Mouse (Mus musculus) MEL (cell line): ENCODE data around the gene Tspan17. TPM values are rescaled to one million over a fixed set of nuclear protein-coding genes. Genes with fewer than 3 reads are reported as not detected.

ENCODE experiments used
- DNase-seq: peaks from one replicate; pipeline ENCODE4 v3.0.0; 2011; ENCODE audit warnings: low read depth, low spot score
- H3K27ac ChIP-seq: 2 replicates; pipeline ENCODE4 v1.5.1; 2012; ENCODE audit warnings: low read depth, mild to moderate bottlenecking, control low read depth, low read length, moderate library complexity; ENCODE audit not compliant: control insufficient read depth
- H3K27me3 ChIP-seq, 2 experiments: fragments of 150-350 bp in 1 of 2; sonication (generic) in 1 of 2; 2 replicates each; pipeline ENCODE4 v1.6.1; 2012; ENCODE audit warnings: low read length in 2 of 2, mild to moderate bottlenecking in 2 of 2, improper control_type of control experiment in 1 of 2, moderate library complexity in 1 of 2; ENCODE audit not compliant: insufficient read depth in 2 of 2, control insufficient read depth in 1 of 2
- H3K36me3 ChIP-seq, 2 experiments: 2 replicates each; pipeline ENCODE4 v1.6.1; 2012 to 2014; ENCODE audit warnings: low read length in 2 of 2, improper control_type of control experiment in 1 of 2, inconsistent platforms in 1 of 2, mild to moderate bottlenecking in 1 of 2; ENCODE audit not compliant: insufficient read depth in 2 of 2, control insufficient read depth in 1 of 2
- H3K4me1 ChIP-seq, 2 experiments: fragments of 150-350 bp in 1 of 2; sonication (generic) in 1 of 2; 2 replicates each; pipeline ENCODE4 v1.6.1; 2012; ENCODE audit warnings: low read length in 2 of 2, improper control_type of control experiment in 1 of 2, mild to moderate bottlenecking in 1 of 2; ENCODE audit not compliant: insufficient read depth in 2 of 2, control insufficient read depth in 1 of 2
- H3K4me3 ChIP-seq, 2 experiments: fragments of 150-350 bp in 1 of 2; sonication (generic) in 1 of 2; 2 replicates each; pipeline ENCODE4 v1.5.1; 2012; ENCODE audit warnings: low read depth in 2 of 2, low read length in 2 of 2, mild to moderate bottlenecking in 2 of 2, moderate library complexity in 2 of 2, control low read depth in 1 of 2, improper control_type of control experiment in 1 of 2; ENCODE audit not compliant: control insufficient read depth in 1 of 2, insufficient read depth in 1 of 2
- H3K79me2 ChIP-seq: 2 replicates; pipeline ENCODE4 v1.6.1; 2012; ENCODE audit warnings: mild to moderate bottlenecking, low read length, moderate library complexity; ENCODE audit not compliant: control insufficient read depth, poor library complexity, insufficient read depth
- H3K9ac ChIP-seq: 2 replicates; pipeline ENCODE4 v1.6.1; 2012; ENCODE audit warnings: low read depth, mild to moderate bottlenecking, control low read depth, low read length, moderate library complexity; ENCODE audit not compliant: control insufficient read depth, poor library complexity, severe bottlenecking
- H3K9me3 ChIP-seq: fragments of 150-350 bp; sonication (generic); replicated peaks from 2 replicates; pipeline ENCODE4 v1.6.1; 2012; ENCODE audit warnings: mild to moderate bottlenecking, low read length, improper control_type of control experiment, moderate library complexity; ENCODE audit not compliant: insufficient read depth
- CHD1 ChIP-seq: IDR thresholded peaks from 2 replicates; pipeline ENCODE4 v1.6.1; 2012; ENCODE audit warnings: low read depth, mild to moderate bottlenecking, inconsistent platforms, low read length, improper control_type of control experiment
- CHD2 ChIP-seq: IDR thresholded peaks from 2 replicates; pipeline ENCODE4 v1.6.1; 2011; ENCODE audit warnings: low read length, improper control_type of control experiment
- E2F4 ChIP-seq: IDR thresholded peaks from 2 replicates; pipeline ENCODE4 v1.6.1; 2011; ENCODE audit warnings: low read depth, low read length, improper control_type of control experiment, borderline replicate concordance
- ELF1 ChIP-seq: IDR thresholded peaks from 2 replicates; pipeline ENCODE4 v1.6.1; 2014; ENCODE audit warnings: low read depth, mild to moderate bottlenecking, inconsistent platforms, low read length, improper control_type of control experiment, moderate library complexity
- EP300 ChIP-seq, 2 experiments: IDR thresholded peaks; 2 replicates each; pipeline ENCODE4 v1.6.1; 2011; ENCODE audit warnings: improper control_type of control experiment in 2 of 2, low read length in 2 of 2, low read depth in 1 of 2, mild to moderate bottlenecking in 1 of 2
- ETS1 ChIP-seq: IDR thresholded peaks from 2 replicates; pipeline ENCODE4 v1.6.1; 2012; ENCODE audit warnings: low read depth, mild to moderate bottlenecking, inconsistent platforms, low read length, improper control_type of control experiment, moderate library complexity
- GATA1 ChIP-seq: IDR thresholded peaks from 2 replicates; pipeline ENCODE4 v1.6.1; 2011; ENCODE audit warnings: low read depth, low read length, improper control_type of control experiment
- JUND ChIP-seq: IDR thresholded peaks from 2 replicates; pipeline ENCODE4 v1.6.1; 2011; ENCODE audit warnings: low read depth, mild to moderate bottlenecking, improper control_type of control experiment, low read length
- MAZ ChIP-seq: IDR thresholded peaks from 2 replicates; pipeline ENCODE4 v1.6.1; 2012; ENCODE audit warnings: low read depth, mild to moderate bottlenecking, inconsistent platforms, low read length, improper control_type of control experiment
- MEF2A ChIP-seq: IDR thresholded peaks from 2 replicates; pipeline ENCODE4 v1.6.1; 2014; ENCODE audit warnings: low read depth, mild to moderate bottlenecking, inconsistent platforms, low read length, improper control_type of control experiment; ENCODE audit not compliant: poor library complexity, insufficient replicate concordance, severe bottlenecking; ENCODE audit errors: extremely low read depth
- MXI1 ChIP-seq: IDR thresholded peaks from 2 replicates; pipeline ENCODE4 v1.6.1; 2011; ENCODE audit warnings: mild to moderate bottlenecking, low read depth, low read length, improper control_type of control experiment
- MYC ChIP-seq: IDR thresholded peaks from 2 replicates; pipeline ENCODE4 v1.6.1; 2011; ENCODE audit warnings: low read depth, mild to moderate bottlenecking, low read length, improper control_type of control experiment, moderate library complexity
- RAD21 ChIP-seq: IDR thresholded peaks from 2 replicates; pipeline ENCODE4 v1.6.1; 2011; ENCODE audit warnings: mild to moderate bottlenecking, low read depth, low read length, improper control_type of control experiment
- SIN3A ChIP-seq: IDR thresholded peaks from 2 replicates; pipeline ENCODE4 v1.6.1; 2012; ENCODE audit warnings: low read length, improper control_type of control experiment, inconsistent platforms
- TAL1 ChIP-seq: IDR thresholded peaks from 2 replicates; pipeline ENCODE4 v1.6.1; 2012; ENCODE audit warnings: mild to moderate bottlenecking, inconsistent platforms, low read length, moderate library complexity, mixed read lengths
- TBP ChIP-seq: IDR thresholded peaks from 2 replicates; pipeline ENCODE4 v1.8.0; 2011; ENCODE audit warnings: low read depth, low read length, improper control_type of control experiment
- ZKSCAN1 ChIP-seq: IDR thresholded peaks from 2 replicates; pipeline ENCODE4 v1.6.1; 2012; ENCODE audit warnings: low read depth, mild to moderate bottlenecking, inconsistent platforms, low read length, improper control_type of control experiment, moderate library complexity
- ZMIZ1 ChIP-seq: IDR thresholded peaks from 2 replicates; pipeline ENCODE4 v1.6.1; 2012; ENCODE audit warnings: low read depth, mild to moderate bottlenecking, inconsistent platforms, low read length, improper control_type of control experiment, moderate library complexity
- polyA plus RNA-seq, 2 experiments: library from polyadenylated mRNA; stranded (reverse) in 1 of 2; unstranded in 1 of 2; fragments of >175 nt in 1 of 2; fragments of >200 nt in 1 of 2; gene quantifications; 2 replicates each; pipeline versions ENCODE4 v1.2.1 to v1.2.4; 2012; ENCODE audit warnings: low replicate concordance in 2 of 2, low read depth in 1 of 2; ENCODE audit not compliant: insufficient read length in 2 of 2, insufficient read depth in 1 of 2, missing spikeins in 1 of 2
- total RNA-seq: library from RNA; depleted of rRNA; stranded (reverse); fragments of 300-350 nt; gene quantifications from 2 replicates; pipeline ENCODE4 v1.2.3, GENCODE M21; 2012

Gene Tspan17
- total and polyA plus RNA-seq, 3 experiments = 4.1 to 23.0 TPM; not detected in 1

DNA sequence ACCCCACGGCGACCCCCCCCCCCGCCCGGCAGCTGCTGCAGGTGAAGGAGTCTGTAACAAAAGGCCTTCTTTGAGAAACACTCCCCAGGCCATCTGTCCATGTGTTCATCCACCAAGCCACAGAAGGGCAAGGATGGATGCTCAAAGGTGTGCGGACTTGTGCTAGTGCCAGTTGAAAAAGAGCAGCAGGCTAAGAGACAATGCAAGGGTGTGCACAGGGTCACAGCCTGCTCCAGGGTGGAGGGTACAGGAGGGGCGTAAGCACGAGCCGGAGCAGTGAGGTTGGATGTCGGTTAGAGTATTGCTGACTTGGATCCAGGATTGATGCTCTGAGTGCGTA is 40.5 kb upstream of the Tspan17 start:
- H3K27ac ChIP-seq = no peak overlapping the region
- TF ChIP-seq TBP (no peak), RAD21 (no peak), ELF1 (no peak), SIN3A (no peak), MXI1 (no peak), E2F4 (no peak), MEF2A (no peak), ZKSCAN1 (no peak), MAZ (no peak), TAL1 (no peak), EP300 (IDR thresholded peaks at IDR 0.05; ENCODE audit: low read depth in 1 of 2, low read length in 2 of 2) (no peak)
- no peaks in the 10 kb centered on the region; a peak in 1 of 4 replicates for H3K27me3 ChIP-seq

DNA sequence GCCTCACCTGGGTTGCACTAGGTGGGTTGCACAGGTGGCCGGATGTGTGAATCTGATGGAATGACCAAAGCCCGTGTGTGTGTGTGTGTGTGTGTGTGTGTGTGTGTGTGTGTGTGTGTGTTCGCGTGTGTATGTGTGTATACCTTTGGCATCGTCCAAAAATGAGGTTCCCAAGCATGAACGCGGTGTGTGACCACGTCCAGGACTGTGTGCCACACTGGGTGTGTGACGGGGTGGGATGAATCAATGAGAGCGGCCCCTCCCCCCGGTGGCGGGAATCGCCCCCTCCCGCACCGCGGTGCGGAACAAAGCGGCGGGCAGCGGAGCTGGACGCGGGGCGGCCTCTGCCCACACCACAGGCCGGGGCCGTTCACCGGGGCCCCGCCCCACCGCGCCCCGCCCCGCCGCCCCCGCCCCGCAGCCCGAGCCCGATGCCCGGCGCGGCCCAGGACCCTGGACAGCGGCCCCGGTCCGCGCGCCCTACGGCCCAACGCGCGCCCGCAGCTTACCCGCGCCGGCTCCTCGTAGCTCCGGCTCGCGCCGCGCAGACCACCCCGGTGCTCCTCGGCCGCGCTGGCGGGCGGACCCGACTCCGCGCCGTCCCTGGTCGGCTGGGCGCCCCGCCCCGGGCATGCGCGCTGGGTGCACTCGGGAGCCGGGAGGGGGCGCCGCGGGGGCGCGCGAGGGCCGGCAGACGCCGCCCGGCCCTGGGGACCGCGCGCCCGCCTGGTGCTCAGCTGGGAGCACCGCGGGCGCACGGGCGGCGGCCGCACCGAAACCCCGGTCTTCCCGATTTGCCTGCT is 39.9 kb upstream of the Tspan17 start:
- H3K27me3 ChIP-seq = no peaks in the 10 kb centered on the region; a peak in 1 of 4 replicates
- H3K4me3 ChIP-seq = no peak overlapping the region
- DNase-seq = no peak
- no peak overlapping the region for H3K9ac ChIP-seq
- no peaks in the 10 kb centered on the region for H3K79me2 ChIP-seq
- no peaks in the 10 kb centered on the region for H3K36me3 ChIP-seq
- H3K9me3 ChIP-seq = no peaks in the 10 kb centered on the region
- no peaks in the 10 kb centered on the region for H3K4me1 ChIP-seq
- TF ChIP-seq MYC (no peak), CHD1 (no peak), SIN3A (no peak), CHD2 (no peak), ZMIZ1 (no peak), ETS1 (no peak), JUND (no peak), GATA1 (no peak)
- H3K27ac ChIP-seq = no peak overlapping the region

More for the DNA sequence above, 40.5 kb upstream of the Tspan17 start:
- no peaks in the 10 kb centered on the region for H3K79me2 ChIP-seq
- DNase-seq = no peak
- no peaks in the 10 kb centered on the region for H3K4me1 ChIP-seq
- no peak overlapping the region for H3K9ac ChIP-seq
- no peaks in the 10 kb centered on the region for H3K9me3 ChIP-seq
- no peaks in the 10 kb centered on the region for H3K36me3 ChIP-seq
- H3K4me3 ChIP-seq = no peak overlapping the region
